Mouse (Mus musculus): ENCODE measurements around the gene Afg1l. TPM values are rescaled to one million over a fixed set of nuclear protein-coding genes. Genes with fewer than 3 reads are reported as not detected.

Afg1l gene
- total RNA-seq, 4 experiments from 2014 or later: 12.3 to 13.6 (median 12.4) TPM

DNA sequence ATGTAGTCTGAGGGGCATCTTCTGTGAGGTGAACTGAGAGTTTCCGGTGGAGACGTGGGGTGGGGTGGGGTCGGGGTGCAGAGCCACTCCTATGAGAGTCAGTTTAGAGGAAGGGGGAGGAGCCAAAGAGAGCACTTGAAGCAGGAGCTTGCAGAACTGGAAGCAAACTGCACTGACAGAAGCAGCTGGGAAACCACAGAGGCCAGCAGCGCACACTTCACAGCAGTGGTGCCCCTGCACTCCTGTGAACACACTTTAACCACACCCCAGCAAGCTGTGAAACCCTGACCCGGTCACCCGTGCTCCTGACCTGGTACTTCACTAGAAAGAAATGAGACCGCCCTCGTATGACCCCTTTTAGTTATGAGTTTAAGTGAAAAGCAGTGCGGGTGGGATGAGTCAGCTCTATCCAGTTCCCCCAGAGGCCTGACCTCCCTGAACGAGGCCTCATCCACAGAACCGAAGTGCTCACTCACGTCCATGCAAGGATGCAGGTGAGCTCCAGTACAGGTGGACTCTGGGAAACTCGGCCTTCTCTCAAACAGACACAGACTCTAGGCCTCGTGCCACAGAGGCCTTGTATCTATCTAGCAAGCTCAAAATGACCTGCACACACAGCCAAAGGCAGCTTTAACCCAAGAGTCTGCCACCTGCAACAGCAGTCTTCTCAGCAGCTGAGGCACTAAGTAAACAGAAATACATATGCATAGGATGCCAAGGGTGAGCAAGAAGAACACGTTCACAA lies 208.9 kb downstream of the Afg1l start:
- DNase-seq (ENCODE audit: low spot score in 2 of 2): no peak

DNA sequence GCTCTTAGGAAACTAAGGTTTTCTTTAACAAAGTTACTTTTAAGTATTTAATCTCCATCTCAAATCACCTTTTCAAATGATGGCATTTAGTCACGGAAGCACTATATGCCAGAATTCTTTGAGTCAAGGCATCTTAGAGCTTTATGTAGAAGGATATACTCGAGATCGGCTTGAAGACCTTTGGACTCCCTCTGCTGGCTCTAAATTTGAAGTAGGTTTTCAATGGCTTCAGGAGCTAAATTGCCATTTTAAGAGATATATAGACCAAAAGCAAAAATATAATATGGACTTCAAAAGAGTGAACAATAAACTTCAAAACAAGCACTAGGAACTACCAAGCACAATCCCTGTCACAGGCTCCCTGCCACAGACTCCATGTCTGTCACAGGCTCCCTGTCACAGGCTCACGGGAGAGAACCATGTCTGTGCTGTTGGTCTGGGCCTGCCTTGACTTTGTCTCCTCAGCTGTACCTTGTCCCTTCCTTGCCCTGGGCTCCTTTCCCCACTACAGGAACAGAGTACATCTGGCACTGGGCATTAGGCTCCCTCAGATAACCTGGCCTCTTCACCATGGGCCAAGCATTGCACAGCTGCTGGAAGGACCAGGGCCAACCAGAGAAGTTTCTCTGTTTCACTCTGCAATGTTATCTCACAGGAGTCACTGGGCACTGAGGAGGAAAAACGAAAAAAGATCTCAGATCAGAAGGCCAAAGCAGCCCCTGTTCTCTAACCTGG lies 210.4 kb downstream of the Afg1l start:
- no peak for DNase-seq (ENCODE audit: low spot score in 2 of 2)

DNA sequence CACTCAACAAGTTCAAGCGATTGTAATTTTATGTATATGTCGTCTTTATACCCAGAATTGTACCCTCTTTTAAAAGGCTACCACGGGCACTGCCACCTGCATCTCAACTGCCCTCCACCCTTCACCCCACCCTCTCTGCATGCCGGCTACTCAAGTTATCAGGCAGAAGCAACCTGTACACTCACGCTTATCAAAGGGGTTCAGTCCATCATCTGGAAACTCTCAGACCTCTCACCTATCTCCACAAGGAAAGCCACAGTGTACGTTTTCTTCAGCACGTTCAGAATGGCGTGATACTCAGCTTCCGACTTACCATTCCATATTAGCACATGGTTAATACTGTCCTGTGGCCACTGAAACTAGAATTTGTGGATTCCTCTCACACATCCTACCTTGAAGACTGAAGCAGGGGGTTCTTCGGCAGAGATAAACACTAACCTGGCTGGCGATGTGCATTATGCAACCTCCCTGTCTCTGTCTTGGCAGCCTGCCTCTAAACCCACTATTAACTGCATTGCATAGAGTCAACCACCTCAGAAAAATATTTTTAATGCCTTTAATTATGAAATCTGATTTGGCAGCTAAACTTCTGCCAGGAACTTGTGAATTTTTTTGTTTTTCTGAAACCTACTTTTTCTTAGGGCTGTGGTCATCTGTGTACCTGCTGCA lies 213.2 kb downstream of the Afg1l start:
- no peak for DNase-seq (ENCODE audit: low spot score in 2 of 2)

DNA sequence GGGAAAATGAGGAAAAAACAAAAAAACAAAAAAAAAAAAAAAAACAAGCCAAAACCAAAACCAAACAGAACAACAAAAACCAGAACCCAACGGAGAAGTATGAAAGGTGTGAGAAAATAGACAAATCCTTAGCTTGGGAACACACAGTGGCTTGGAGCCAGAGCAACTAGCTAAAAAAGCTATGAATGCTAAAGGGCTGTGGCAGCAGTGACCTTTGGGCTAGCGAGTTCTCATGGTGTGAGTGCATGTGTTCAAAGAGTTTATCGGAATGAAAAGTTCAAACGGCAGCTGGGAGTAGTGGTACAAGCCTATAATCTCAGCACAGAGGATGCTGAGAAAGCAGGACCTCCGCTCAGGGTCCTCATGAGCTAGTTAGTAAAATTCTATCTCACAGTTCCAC lies 214.2 kb downstream of the Afg1l start:
- DNase-seq (ENCODE audit: low spot score in 2 of 2): no peak

DNA sequence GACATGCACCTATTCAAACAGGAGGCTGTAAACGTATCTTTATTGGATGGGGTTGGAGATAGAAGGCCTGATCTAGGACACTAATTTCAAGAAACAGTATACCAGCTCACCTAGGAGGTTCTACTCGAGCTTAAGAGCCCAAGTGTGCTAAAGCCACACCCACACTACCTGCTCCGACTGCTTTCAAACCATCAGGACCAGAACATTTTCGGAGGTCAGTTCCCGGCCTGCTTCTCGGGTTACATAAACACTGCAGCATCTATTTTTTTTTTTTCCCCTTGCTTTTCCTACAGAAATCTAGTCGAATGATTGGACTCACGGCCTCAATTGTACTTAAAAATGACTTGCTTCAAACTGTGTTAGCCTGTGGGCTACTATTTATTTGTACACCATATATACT lies 214.7 kb downstream of the Afg1l start:
- no peak for DNase-seq (ENCODE audit: low spot score in 2 of 2)

Other genes with a start within 250 kb of the Afg1l start
- gene Foxo3, start 201.8 kb downstream of the Afg1l start, total RNA-seq (2022): 10 to 100 TPM; 69.4 to 88.2 (median 76.9) TPM
- 100 to 1,000 TPM; 174 to 195 (median 178) TPM for gene Snx3, start 23.5 kb upstream of the Afg1l start, total RNA-seq (2022)
- 10 to 100 TPM; 10.3 to 15.6 (median 12.2) TPM for gene Nr2e1, start 105.1 kb upstream of the Afg1l start, total RNA-seq (2022)
- gene Ostm1, start 105.3 kb upstream of the Afg1l start, total RNA-seq (2022): 10 to 100 TPM; 45.8 to 51.5 (median 48.4) TPM